Mouse (Mus musculus): Measurements from ENCODE around the gene Ctdspl.
A peak's percentile ranks its signal among the peaks of the same experiment; 100 is the strongest.

Ctdspl gene

DNA sequence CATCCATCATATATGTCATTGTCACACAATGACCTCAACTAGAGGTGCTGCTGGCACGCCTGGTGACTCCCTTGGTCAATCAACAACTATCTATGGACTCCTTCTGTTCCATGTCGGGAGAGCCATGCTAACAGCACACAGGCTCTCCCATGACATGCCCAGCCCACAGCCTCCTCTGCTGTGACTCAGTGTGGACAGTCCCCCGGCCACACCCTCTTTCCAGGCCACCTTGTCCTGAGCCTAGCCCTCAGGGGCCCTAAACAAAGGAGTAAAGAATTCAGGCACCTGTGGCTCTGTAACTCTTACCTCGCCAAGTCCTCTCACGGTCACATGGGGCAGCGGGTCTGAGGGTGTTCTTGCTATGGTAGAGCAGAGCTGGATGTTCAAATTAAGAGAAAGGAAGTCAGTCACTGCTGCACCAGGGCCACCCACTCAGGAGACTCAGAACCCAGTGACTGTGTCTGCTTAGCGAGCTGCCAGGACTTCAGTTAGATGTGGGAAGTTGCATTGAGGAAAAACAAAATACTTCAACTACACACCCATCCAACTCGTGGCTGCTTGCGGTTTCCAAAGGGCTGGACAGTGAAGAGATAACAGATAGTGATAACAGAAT is 127.8 kb downstream of the Ctdspl start:
- DNase-seq (ENCODE audit: inconsistent age in 2 of 2, low spot score in 1 of 2), result no peak

DNA sequence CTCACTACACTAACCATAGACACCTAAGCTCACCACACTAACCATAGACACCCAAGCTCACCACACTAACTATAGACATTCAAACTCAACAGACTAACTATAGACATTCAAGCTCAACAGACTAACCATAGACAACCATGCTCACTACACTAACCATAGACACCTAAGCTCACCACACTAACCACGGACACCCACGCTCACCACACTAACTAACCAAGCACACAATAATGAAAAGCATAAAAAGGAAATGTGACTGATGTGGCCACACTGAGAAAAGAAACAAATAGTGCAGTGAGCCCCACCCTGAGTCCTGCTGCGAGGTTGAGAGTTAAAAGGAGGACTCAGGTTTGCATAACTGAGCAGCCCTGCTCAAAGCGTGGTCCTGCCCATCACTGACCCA is 129.1 kb downstream of the Ctdspl start:
- no peak for DNase-seq (ENCODE audit: inconsistent age in 2 of 2, low spot score in 1 of 2)

DNA sequence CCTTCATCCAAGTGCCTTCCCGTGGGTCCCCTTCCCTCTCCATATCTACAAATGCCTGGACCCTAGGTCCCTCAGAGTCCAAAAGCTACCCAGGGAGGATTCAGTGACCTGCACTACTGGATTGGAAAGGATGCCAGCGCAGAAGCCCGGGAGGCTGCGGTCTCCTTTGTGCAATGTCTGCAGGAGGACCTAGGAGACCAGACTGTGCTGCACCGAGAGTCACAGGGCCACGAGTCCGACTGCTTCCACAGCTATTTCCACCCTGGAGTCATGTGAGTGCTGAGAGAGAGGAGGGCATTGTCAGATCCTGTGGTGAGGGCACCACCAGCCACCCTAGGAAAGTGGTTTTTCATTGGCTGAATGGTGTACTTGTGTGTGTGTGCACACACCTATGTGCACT is 132.0 kb downstream of the Ctdspl start:
- no peak for DNase-seq (ENCODE audit: inconsistent age in 2 of 2, low spot score in 1 of 2)

DNA sequence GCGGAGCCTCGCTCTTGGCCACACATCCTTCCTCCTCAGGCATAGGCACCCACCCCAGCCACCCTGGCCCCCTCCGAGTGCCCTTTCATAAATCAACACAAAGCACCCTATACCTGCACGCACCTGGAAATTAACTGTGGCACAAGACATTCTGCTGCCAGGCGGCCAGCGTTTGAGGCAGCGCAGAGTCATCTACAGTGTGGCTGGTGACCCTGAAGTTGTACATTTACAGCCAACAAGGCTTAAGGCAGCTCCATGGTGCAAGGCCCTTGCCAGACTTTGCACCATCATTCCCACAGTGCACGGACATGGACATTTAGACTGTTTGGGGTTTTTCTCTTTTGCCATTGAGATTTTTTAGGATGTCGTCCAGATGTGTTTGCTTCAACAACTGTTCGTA is 134.4 kb downstream of the Ctdspl start:
- DNase-seq (ENCODE audit: inconsistent age in 2 of 2, low spot score in 1 of 2), result no peak

DNA sequence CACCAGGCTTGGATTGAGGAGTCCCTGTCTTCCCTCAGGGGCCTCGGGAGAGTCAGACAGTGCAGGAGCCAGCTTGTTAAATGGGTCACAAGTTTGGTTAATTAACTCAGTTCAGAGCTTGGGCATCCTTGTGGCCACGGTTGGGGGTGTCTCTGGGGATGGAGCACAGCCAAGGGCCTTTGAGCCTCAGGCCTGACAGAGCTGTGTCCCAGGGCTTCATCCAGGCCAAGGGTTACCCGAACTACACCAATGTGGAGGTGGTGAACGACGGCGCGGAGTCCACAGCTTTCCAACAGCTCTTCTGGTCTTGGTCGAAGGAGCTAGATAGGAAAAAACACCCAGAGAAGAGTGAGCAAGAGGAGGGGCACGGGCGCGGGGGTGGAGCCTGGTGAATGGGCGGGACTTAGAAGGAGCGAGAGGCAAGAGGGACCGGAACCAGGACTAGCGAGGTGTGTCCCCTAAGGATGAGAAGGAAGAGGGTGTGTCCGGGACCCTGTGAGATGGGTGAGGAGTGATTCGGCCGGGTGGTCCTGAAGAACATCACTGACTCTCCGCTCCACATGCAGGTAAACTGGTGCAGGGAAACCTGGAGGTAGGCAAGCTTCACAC is 136.9 kb downstream of the Ctdspl start:
- no peak for DNase-seq (ENCODE audit: inconsistent age in 2 of 2, low spot score in 1 of 2)

DNA sequence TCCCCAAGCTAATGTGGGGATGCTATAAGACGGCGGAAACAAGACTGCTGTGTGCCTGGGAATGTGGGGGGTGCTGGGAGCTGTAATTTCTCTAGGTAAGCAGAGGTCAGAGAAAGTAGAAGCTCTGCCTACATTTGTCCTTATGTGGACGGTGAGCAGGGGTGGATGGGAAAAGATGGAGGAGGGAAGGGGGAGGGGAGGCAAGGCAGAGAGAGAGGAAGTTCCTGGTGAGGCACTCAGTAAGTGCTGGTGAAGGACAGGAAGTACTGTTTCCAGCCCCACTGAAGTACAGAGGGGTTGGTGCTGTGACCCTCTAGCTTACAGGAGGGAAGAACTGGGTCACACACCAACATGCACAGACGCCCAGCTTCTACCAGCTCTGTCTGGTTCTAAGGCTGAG is 138.0 kb downstream of the Ctdspl start:
- DNase-seq (ENCODE audit: inconsistent age in 2 of 2, low spot score in 1 of 2), result no peak

DNA sequence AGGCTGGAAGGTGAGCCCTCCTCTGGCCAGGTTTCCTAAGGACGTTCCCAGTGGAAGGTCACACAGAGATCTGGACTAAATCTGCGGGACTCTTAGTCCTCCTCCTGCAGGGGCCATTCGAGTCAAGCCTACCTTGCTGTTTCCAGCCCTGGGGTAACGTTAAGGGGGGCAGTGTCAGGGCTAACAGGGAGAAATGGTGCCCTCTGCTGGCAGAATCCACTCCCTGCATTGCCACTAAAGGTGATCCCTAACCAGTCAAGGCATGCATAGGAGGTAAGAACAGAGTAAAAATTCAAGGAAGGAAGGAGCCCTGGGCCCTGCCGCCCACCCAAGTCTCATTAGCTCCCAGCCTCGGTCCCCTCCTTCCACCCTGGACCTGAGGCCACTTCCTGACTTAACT is 141.3 kb downstream of the Ctdspl start:
- peak; percentile 74 to 92 for DNase-seq (ENCODE audit: inconsistent age in 2 of 2, low spot score in 1 of 2)

DNA sequence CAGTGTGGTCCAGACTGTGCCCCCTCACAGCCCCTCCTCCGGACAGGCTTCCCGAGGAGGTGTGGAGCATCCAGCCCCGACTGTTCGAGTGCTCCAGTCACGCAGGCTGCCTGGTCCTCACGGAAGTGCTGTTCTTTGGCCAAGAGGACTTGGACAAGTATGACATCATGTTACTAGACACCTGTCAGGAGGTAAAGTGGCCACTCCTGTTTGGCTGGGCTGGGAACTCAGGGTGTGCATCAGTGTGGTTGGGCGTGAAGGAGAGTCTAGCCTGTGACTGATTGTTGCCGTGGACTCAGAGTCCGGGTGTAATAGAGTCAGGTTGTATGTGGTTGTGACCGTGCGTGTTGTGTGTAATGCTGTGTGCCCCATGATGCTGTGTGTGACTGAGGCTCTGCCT is 142.0 kb downstream of the Ctdspl start:
- DNase-seq (ENCODE audit: inconsistent age in 2 of 2, low spot score in 1 of 2), result no peak

DNA sequence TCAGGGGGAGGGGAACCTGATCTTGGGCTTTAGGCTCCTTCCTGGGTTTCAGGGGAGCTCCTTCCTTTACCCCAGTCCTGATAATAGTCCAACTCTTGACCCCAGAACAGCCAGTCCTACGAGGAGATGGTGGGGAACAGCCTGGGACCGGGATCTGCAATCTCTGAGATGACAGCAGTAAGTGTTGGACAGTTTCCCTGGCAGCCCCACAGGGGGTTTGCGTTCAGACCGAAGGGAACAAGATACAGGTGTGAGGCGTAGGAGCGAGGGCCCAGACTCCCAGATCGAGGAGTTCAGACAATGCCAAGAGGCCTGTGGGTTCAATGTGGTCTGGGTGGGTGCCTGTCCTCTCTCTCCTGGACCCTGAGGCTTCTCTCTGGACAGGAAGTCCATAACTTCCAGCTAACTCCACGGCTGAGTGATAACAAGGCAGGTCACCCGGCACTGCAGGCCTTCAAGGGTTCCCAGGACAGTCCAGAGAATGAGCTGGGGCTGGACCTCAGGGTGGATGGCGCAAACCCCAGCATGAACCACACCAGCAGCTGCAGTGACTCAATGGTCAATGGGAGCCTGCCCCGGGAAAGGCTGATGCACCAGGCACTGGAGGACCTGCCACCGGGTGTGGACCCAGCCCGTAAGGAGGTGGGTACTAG is 144.0 kb downstream of the Ctdspl start:
- DNase-seq (ENCODE audit: inconsistent age in 2 of 2, low spot score in 1 of 2), result no peak

DNA sequence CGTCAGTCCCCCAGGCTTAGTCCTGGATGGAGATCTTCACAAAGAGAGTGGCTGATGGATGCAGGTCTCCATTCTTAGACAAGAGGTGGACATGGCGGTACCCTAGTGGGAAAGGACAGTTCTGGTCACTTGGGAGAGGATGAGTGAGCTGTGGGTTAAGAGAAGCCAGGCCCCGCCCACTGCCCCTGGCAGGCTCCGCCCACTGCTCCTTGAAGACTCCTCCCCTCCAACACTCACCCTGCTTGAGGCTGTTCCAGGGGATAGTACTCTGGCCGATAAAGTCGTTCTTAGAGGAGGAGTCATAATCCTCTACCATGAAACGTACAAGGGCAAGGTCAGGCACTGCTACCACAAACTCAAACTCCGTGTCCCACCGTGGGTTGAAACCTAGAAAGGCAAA is 145.5 kb downstream of the Ctdspl start:
- DNase-seq (ENCODE audit: inconsistent age in 2 of 2, low spot score in 1 of 2), result peak in 1 of 2 experiments; percentile 59

DNA sequence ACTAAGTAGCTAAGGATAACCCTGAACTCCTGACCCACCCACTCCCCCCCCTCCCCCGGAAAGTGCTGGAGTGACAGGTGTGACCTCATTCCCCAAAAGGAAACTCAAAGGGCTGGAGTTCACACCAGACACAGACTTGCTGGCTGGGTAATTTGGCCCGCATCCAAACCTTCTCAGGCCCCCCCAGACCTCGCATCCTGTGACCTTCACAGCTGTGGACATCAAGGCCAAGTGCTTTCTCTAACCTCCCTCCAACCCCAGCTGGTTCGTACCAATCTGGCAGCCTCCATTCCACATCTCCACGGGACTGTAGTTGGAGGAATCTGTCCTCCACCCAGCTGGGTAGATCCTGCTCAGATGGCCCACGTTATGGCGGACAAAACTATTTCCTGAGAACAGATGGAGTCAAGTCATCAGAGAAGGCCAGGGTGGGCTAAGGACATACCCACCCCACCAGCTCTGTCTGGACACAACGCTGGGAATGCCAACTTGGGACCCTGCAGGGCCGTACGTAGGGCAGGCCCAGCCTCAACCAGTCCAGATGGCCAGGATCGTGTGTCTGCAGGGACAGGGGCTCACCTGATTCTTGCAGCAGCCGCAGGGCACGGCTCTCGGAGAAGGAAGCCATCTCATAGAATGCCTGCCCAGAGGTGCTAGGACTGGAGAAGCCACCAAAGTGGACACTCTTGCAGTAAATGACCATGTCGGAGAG is 147.1 kb downstream of the Ctdspl start:
- DNase-seq (ENCODE audit: inconsistent age in 2 of 2, low spot score in 1 of 2), result peak; percentile 60 to 66

DNA sequence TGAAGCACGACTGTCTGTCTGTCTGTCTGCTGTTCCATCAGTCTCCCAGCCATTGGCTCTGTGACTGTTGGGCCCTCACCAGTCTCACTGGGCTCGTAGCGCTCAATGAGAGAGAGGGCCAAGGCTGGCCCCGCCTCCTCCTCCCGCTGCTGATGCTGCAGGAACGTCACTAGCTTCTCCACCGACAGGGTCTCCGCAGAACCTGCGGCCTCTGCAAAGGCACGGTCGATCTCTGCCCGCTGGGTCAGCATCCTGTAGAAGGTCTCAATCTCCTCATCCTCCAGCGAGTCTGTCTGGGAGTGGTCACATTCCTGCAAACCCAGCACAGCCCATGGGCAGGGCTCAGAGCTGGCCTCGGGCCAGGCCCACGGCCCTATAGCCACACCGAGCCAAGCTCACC is 149.4 kb downstream of the Ctdspl start:
- DNase-seq (ENCODE audit: inconsistent age in 2 of 2, low spot score in 1 of 2), result no peak

DNA sequence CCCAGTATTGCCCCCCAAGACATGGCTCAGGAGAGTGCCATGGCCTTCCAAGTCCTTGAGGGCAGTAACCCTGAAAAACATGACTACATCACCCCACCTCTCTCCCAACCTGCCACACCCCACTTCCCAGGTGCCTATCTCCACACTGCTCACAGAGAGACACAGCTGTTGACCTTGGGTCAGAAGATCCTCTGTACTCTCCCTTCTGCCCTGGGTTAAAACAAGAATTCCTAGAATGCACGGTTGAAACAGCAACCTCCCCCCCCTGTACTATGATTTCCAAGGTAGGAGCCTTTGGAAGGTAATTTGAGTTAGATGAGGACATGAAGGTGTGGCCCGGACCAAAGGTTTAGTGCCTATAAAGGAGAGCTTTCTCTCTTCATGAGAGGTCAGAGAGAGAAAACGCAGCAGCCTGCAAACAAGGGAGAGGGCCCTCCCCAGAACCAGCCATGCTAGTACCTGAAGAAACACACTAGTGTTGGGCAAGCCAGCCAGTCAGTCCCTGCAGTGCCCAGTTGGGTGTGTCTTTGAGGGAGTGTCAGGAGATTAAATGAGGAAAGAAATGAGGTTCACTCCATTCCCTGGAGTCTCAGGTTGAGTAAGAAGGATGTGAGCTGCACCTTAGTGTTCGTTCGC is 153.9 kb downstream of the Ctdspl start:
- DNase-seq (ENCODE audit: inconsistent age in 2 of 2, low spot score in 1 of 2), result no peak

DNA sequence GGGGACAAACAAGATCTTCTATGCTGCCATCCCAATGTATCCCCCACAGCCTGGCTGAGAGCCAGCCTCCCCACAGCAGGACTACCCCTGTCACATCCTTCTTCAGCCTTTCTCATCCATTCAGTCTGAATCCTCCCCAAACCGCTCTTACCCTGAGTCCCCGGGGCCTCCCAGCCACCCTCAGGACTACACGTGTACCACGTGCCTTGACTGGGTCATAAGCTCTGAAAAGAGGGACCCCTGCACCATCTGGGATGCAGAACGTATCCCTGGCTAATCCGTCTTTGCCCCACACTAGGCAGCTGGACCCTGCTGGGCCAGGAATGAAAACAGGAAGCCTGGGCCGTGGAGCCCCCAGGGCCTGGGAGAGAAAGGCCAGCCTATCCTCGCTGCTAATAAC is 155.8 kb downstream of the Ctdspl start:
- DNase-seq (ENCODE audit: inconsistent age in 2 of 2, low spot score in 1 of 2), result no peak

DNA sequence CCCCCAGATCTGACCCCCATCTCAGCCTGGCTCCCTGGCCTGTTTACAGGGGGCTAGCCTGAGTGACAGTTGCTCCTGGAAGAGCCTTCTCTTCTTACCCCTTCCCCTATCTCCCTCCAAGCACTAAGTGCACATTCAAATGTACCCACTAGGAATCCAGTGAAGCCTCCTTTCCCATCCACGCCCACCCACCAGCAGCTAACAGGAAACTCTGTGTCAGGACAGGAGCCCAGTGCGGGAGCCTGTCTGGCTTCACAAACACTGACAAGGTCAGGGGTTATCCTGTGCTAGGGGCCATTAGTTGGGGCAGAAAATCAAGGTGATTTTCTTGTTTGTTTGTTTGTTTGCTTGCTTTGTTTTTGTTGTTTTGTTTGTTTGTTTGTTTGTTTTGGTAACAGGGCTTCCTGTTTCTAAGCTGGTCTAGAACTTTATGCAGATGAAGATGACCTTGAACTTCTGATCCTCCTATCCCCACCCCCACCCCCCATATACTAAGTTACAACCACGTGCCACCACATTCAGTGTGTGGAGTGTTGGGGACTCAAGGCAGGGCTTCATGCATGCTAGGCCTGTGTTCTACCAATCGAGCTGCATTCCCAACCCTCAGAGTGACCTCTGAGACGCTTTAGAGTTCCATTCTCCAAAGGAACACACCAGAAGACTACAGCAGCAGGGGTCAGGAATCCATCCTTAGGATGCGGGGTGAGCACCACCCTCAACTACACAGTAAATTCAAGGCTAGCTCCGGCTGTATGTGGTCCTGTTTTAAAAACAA is 156.6 kb downstream of the Ctdspl start:
- no peak for DNase-seq (ENCODE audit: inconsistent age in 2 of 2, low spot score in 1 of 2)

DNA sequence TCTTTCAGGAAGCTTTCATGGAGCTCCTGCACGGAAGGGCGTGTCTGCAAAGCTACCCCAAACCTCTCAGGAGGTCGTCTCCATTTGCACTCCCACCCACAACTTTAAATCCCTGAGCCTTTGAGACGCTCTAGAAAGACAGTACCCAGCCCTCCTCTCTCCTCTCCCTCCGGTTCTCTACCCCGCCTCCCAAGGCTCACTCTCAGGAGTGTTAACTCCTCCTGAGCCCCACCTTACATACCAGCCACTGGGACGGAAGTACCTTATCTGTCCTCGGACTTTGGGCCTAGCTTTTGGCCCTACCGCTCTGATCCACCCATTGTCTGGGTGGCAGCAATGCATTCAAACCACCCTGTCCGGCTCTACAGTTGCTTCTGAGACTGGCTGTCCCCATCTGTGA is 157.7 kb downstream of the Ctdspl start:
- no peak for DNase-seq (ENCODE audit: inconsistent age in 2 of 2, low spot score in 1 of 2)

DNA sequence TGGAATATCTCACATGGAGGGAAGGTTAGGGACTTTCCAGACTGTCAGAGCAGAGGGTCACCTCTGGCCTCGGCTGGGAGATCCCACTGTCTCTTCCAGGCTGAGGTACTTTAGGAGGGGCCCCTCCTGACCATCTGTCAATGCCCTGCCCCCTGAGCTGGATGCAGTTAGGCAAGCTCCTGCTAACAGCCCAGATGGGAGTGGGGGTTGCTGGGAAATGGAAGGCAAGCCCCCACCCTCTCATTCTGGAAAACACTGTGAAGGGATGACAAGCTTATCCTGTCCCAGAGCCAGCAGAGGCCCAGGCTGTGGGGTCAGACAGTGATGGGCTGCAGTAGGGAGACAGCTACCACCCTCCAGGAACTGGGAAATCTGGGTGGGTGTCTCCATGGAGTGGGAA is 160.2 kb downstream of the Ctdspl start:
- DNase-seq (ENCODE audit: inconsistent age in 2 of 2, low spot score in 1 of 2), result no peak

DNA sequence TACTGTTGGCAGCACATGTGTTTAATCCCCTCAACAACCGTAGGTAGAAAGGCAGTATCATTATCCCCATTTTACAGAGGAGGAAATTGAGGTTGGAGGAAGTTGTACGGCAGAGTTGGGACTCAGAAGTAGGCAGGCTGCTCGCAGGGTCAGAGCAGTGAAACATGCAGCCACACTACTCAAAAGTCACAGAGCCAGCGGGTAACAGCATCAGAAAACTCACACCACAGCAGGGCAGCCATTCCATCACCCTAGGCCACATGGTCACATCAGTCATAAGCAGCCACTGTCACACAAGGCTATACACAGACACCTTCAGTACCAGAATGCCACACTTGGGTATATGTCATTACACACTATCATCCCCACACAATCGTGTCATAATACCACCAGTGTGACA is 161.1 kb downstream of the Ctdspl start:
- no peak for DNase-seq (ENCODE audit: inconsistent age in 2 of 2, low spot score in 1 of 2)

DNA sequence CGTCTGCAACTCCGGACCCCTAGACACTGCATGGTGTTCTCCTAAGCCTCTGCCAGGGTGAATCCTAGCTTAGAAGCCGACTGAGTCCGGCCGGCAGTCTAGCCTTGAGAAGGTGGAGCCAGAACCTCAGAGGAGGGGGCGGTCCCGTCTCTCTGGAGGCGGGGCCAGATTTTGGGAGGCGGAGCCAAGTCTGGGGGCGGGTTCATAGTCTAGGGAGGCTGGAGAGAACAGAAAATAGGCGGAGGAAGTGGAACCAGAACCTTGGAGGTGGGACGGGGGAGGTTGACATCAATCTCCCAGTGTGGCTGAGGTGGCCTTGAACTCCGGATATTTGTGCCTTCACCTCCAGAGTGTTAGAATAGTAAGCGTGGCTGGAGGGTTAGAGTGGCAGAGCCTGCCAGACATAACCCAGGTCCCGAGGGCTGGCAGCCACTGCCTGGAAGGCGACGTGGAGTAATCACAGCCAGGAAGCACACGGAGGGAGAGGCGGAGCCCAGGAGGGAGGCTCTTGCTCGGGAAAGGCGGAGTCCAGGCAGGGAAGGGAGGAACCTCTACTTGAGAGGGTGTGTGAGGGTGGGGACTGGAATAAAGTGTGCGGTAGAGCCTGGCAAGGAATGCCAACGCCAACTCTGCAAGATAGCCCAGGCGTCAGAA is 162.0 kb downstream of the Ctdspl start:
- DNase-seq (ENCODE audit: inconsistent age in 2 of 2, low spot score in 1 of 2), result peak; percentile 97 to 100

DNA sequence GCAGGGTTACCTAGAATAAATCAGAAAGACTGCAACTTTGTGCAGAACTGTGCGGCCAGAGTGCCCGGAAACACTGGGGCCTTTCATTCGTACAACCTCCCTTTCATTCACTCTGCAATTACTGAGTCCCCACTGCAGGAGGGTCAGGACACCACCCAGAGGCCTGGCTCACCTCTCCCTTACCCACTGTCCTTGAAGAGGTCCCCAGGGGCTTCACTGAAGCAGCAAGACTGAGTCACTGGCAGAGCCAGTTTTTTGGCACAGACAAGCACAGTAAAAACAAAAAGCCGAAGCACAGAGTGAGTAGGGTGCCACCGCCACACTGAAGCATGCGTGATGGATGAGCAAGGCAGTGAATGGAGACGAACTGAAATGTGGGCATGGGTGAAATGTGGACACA is 163.2 kb downstream of the Ctdspl start:
- DNase-seq (ENCODE audit: inconsistent age in 2 of 2, low spot score in 1 of 2), result peak; percentile 74 to 75

Data from adrenal gland, adult (tissue).